Mouse (Mus musculus): ENCODE measurements around the gene Tagln.

Tagln gene

GRCm38 (mm10) chr9:45907078-45907428, 28.8 kb downstream of the Tagln start:
- DNase-seq (ENCODE audit: extremely low spot score, low spot score): no peak

- peak; percentile 90 for DNase-seq (ENCODE audit: extremely low spot score, low spot score)
Observed at GRCm38 (mm10) chr9:45906355-45907077, 29.3 kb downstream of the Tagln start, which contains the start of the genes Pcsk7 and Rnf214. TSS of gene Pcsk7 (plus strand) at chr9:45906497. TSS of gene Rnf214 (minus strand) at chr9:45906911.

GRCm38 (mm10) chr9:45905811-45906237, 30.0 kb downstream of the Tagln start:
- peak; percentile 73 for DNase-seq (ENCODE audit: extremely low spot score, low spot score)

GRCm38 (mm10) chr9:45905196-45905595, 30.7 kb downstream of the Tagln start:
- no peak for DNase-seq (ENCODE audit: extremely low spot score, low spot score)

- no peak for DNase-seq (ENCODE audit: extremely low spot score, low spot score)
Observed at GRCm38 (mm10) chr9:45893681-45894080, 42.2 kb downstream of the Tagln start.

All from neural tube, embryonic 10.5 days (tissue).